Mouse (Mus musculus) lung, adult 2 months (tissue): ENCODE data around the gene Rab11a.

Experiments
- CTCF ChIP-seq: fragments of 200-500 bp; IDR thresholded peaks from 2 replicates; pipeline ENCODE4 v1.5.1; 2011; ENCODE audit warnings: mild to moderate bottlenecking, low read length, control low read depth; ENCODE audit not compliant: insufficient read depth
- POLR2A ChIP-seq: fragments of 200-500 bp; IDR thresholded peaks from 2 replicates; pipeline ENCODE4 v1.6.1; 2011; ENCODE audit warnings: low read depth, mild to moderate bottlenecking, control low read depth, low read length, borderline replicate concordance; ENCODE audit errors: extremely low read depth

DNA sequence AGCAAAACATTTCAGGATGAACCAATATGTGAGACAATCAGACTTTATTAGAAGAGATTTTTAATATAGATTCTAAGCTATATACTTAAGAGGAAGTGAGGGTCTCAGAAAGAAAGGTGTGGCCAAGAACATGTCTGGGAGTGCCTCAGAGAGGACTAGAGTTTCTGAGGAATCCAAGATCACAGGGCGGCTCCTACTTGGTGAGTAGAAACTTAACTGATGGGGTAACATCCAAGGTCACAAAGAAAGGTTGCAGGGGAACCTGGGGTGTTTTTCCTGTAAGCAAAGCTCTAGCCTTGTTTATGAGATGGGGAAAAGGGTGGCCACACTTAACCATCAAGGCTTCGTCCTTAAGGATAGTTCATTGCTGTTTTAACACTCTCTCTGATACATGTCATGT is 1.4 kb upstream of the Rab11a start:
- TF ChIP-seq POLR2A (no peak), CTCF (no peak)
